Mouse (Mus musculus): ENCODE measurements at regions not wholly inside any gene's neighbourhood (a gene's known extent, or its start where the extent isn't known, plus 50 kb on each side); places are given as distances from the start of the nearest gene placed in this dataset.

- TF ChIP-seq ZNF384 (IDR thresholded peaks at IDR 0.05; ENCODE audit: low read depth, low read length) (no peak), MAFK (IDR thresholded peaks at IDR 0.05; ENCODE audit: insufficient read depth, low read depth, low read length) (no peak), HCFC1 (IDR thresholded peaks at IDR 0.05; ENCODE audit: borderline replicate concordance, insufficient read depth, low read length) (no peak)
These were observed 1078.2 kb downstream of the Ankrd7 start for GRCm38 (mm10) chr6:19944334-19944733.

Measured in ES-E14 (cell line).